Comparison of ENCODE assay signal across 8 mouse cellular contexts in genomic region chr17:87264927-87265791, GRCm38 (mm10). TPM values are rescaled to one million over a fixed set of nuclear protein-coding genes. Genes with fewer than 3 reads are reported as not detected.
DNase-seq lines count a peak whose midpoint lies in the region; ATAC-seq lines count a peak whose summit lies in the region.

No protein-coding gene starts in this region.

- peaks cover 36% of the 10 kb centered on the region for H3K36me3 ChIP-seq in kidney, embryonic 15.5 days
- peaks cover 6% of the 10 kb centered on the region; the same call in 1 of the 2 replicates for H3K36me3 ChIP-seq in forebrain, embryonic 14.5 days (ENCODE audit: control insufficient read depth, insufficient read depth, low read length)
- H3K36me3 ChIP-seq in liver, embryonic 16.5 days (ENCODE audit: control insufficient read depth, insufficient read depth) = peaks cover 1% of the 10 kb centered on the region; the same call in 1 of the 2 replicates

- no peaks in the 10 kb centered on the region for H3K27me3 ChIP-seq in kidney, embryonic 15.5 days
- no peaks in the 10 kb centered on the region for H3K27me3 ChIP-seq in forebrain, embryonic 14.5 days (replicated peaks; ENCODE audit: control insufficient read depth, insufficient read depth, low read length)
- H3K27me3 ChIP-seq in liver, embryonic 16.5 days (ENCODE audit: control insufficient read depth, insufficient read depth, low read depth, low read length) = no peaks in the 10 kb centered on the region

- H3K27ac ChIP-seq in kidney, embryonic 15.5 days = peak overlapping the region; percentile 80
- H3K27ac ChIP-seq in forebrain, embryonic 14.5 days (ENCODE audit: low read depth, low read length) = peak overlapping the region; percentile 44; the same call in 1 of the 2 replicates
- peak overlapping the region; percentile 49; the same call in 1 of the 2 replicates for H3K27ac ChIP-seq in liver, embryonic 16.5 days (ENCODE audit: low read length)

- ATAC-seq in kidney, embryonic 15.5 days (replicated peaks; ENCODE audit: low FRiP score) = peak; percentile 79
- ATAC-seq in forebrain, embryonic 14.5 days = peak; percentile 77
- no peak; the same call in 1 of the 2 replicates for ATAC-seq in liver, embryonic 16.5 days (ENCODE audit: low read depth)

- H3K9me3 ChIP-seq in kidney, embryonic 15.5 days (replicated peaks) = no peaks in the 10 kb centered on the region
- 0 out of 2 replicates have a peak, but pooled peaks cover 4% of the 10 kb centered on the region for H3K9me3 ChIP-seq in forebrain, embryonic 14.5 days (replicated peaks; ENCODE audit: control insufficient read depth, low read length)
- H3K9me3 ChIP-seq in liver, embryonic 16.5 days (replicated peaks; ENCODE audit: control insufficient read depth, low read length) = no peaks in the 10 kb centered on the region

- peak overlapping the region; percentile 82 for H3K4me2 ChIP-seq in kidney, embryonic 15.5 days
- H3K4me2 ChIP-seq in forebrain, embryonic 14.5 days (ENCODE audit: low read length) = peak overlapping the region; percentile 90
- peak overlapping the region; percentile 81 for H3K4me2 ChIP-seq in liver, embryonic 16.5 days (ENCODE audit: low read depth, low read length)

- peaks cover 20% of the 10 kb centered on the region for H3K4me1 ChIP-seq in kidney, embryonic 15.5 days
- H3K4me1 ChIP-seq in forebrain, embryonic 14.5 days (ENCODE audit: control insufficient read depth, insufficient read depth, low read length) = peaks cover 10% of the 10 kb centered on the region
- peaks cover 16% of the 10 kb centered on the region for H3K4me1 ChIP-seq in liver, embryonic 16.5 days (ENCODE audit: control insufficient read depth, low read depth, low read length)

- WGBS in kidney, embryonic 15.5 days = 5% methylated on average over 28 of the region's 28 CpGs
- 8% methylated on average over 23 of the region's 28 CpGs for WGBS in forebrain, embryonic 14.5 days
- WGBS in liver, embryonic 16.5 days (ENCODE audit: insufficient replicate concordance) = 5% methylated on average over 28 of the region's 28 CpGs

- DNase-seq in kidney, postnatal 36 days = no peak
- peak; percentile 44 for DNase-seq in NIH3T3 (ENCODE audit: low read depth)
- no peak for DNase-seq in forebrain, embryonic 14.5 days (ENCODE audit: low spot score)
- no peak for DNase-seq in ovary, postnatal 36 days (ENCODE audit: low spot score)
- no peak for DNase-seq in ovary, postnatal 10 days (ENCODE audit: low spot score)
- no peak for DNase-seq in cerebellum, adult 18-20 months

- H3K4me3 ChIP-seq in kidney, embryonic 15.5 days (replicated peaks) = peak overlapping the region; percentile 96
- peak overlapping the region; percentile 85 for H3K4me3 ChIP-seq in forebrain, embryonic 14.5 days (ENCODE audit: low read depth, low read length)
- peak overlapping the region; percentile 76 for H3K4me3 ChIP-seq in liver, embryonic 16.5 days (ENCODE audit: low read depth, low read length)

- peak overlapping the region; percentile 99 for H3K9ac ChIP-seq in kidney, embryonic 15.5 days
- H3K9ac ChIP-seq in forebrain, embryonic 14.5 days (ENCODE audit: low read length) = peak overlapping the region; percentile 93
- H3K9ac ChIP-seq in liver, embryonic 16.5 days (ENCODE audit: low read depth, low read length) = peak overlapping the region; percentile 78

RNA-seq across cellular contexts. Expression of gene Mcfd2, which starts 0.6 kb away (rescaled TPM):
- polyA plus RNA-seq in kidney, embryonic 15.5 days (2015; fragmentation: Nextera tagmentation; extraction: Ambion mirVana) = 110 and 112 TPM in 2 replicates
- polyA plus RNA-seq in forebrain, embryonic 14.5 days (2014; fragmentation: Nextera tagmentation; extraction: Ambion mirVana) = 56.1 and 63.4 TPM in 2 replicates
- polyA plus RNA-seq in liver, embryonic 16.5 days (2015; fragmentation: Nextera tagmentation; extraction: Ambion mirVana) = 93.6 and 103 TPM in 2 replicates

RNA-seq across cellular contexts. Expression of gene Ttc7, which starts 17.5 kb away (rescaled TPM):
- polyA plus RNA-seq in kidney, embryonic 15.5 days (2015; fragmentation: Nextera tagmentation; extraction: Ambion mirVana) = 7.7 and 8.1 TPM in 2 replicates
- polyA plus RNA-seq in forebrain, embryonic 14.5 days (2014; fragmentation: Nextera tagmentation; extraction: Ambion mirVana) = 4.1 and 4.8 TPM in 2 replicates
- polyA plus RNA-seq in liver, embryonic 16.5 days (2015; fragmentation: Nextera tagmentation; extraction: Ambion mirVana) = 7.6 and 8.3 TPM in 2 replicates
